Mouse (Mus musculus) forebrain, postnatal 0 days (tissue): ENCODE measurements around the gene Allc. TPM values are rescaled to one million over a fixed set of nuclear protein-coding genes. Genes with fewer than 3 reads are reported as not detected.

Experiments
- ATAC-seq: fragments of 200-750 bp; cut with Nextera tagmentation; 2 replicates; pipeline ENCODE4 v1.8.0; 2017; ENCODE audit warnings: mild to moderate bottlenecking, moderate library complexity
- DNase-seq: peaks from one replicate; pipeline ENCODE4 v3.0.0-alpha.2; 2015
- H3K27ac ChIP-seq: fragments of 300-500 bp; sonication (generic); 2 replicates; pipeline ENCODE4 v1.5.1; 2014; ENCODE audit warnings: low read depth, mild to moderate bottlenecking, antibody characterized with exemption, low read length, moderate library complexity, mixed read lengths
- H3K27me3 ChIP-seq: fragments of 300-500 bp; sonication (generic); 2 replicates; pipeline ENCODE4 v1.6.1; 2014; ENCODE audit warnings: mild to moderate bottlenecking, low read length, mixed read lengths; ENCODE audit not compliant: insufficient read depth
- H3K36me3 ChIP-seq: fragments of 300-500 bp; sonication (generic); 2 replicates; pipeline ENCODE4 v1.6.1; 2014; ENCODE audit warnings: mild to moderate bottlenecking, moderate library complexity; ENCODE audit not compliant: insufficient read depth
- H3K4me1 ChIP-seq: fragments of 300-500 bp; sonication (generic); 2 replicates; pipeline ENCODE4 v1.6.1; 2014; ENCODE audit warnings: antibody characterized with exemption; ENCODE audit not compliant: insufficient read depth
- H3K4me2 ChIP-seq: fragments of 300-500 bp; sonication (generic); 2 replicates; pipeline ENCODE4 v1.6.1; 2014; ENCODE audit warnings: low read depth, mild to moderate bottlenecking, moderate library complexity
- H3K4me3 ChIP-seq: fragments of 300-500 bp; sonication (generic); 2 replicates; pipeline ENCODE4 v1.5.1; 2014; ENCODE audit warnings: low read depth, low read length, mixed read lengths
- H3K9ac ChIP-seq: fragments of 300-500 bp; sonication (generic); 2 replicates; pipeline ENCODE4 v1.6.1; 2014; ENCODE audit warnings: mild to moderate bottlenecking
- H3K9me3 ChIP-seq: fragments of 300-500 bp; sonication (generic); 2 replicates; pipeline ENCODE4 v1.6.1; 2016; ENCODE audit warnings: low read length
- CTCF ChIP-seq: sonication (generic); IDR thresholded peaks from 2 replicates; pipeline ENCODE4 v1.5.1; 2016; ENCODE audit warnings: antibody characterized with exemption, control low read depth, low read depth
- WGBS: fragments of 180-500 bp; shearing (Covaris S2); extraction: QIAGEN DNeasy Blood & Tissue Kit; methylation state at CpG from one replicate; pipeline ENCODE4 v1.1.7; 2014; 5-methylcytosine and 5-hydroxymethylcytosine counted together
- polyA plus RNA-seq: library from polyadenylated mRNA; unstranded; fragments of >200 nt; fragmentation: Nextera tagmentation; extraction: Ambion mirVana; gene quantifications from 2 replicates; pipeline ENCODE4 v1.2.1, GENCODE M21; 2015
- total RNA-seq: library from RNA; depleted of rRNA; stranded (reverse); fragments of >200 nt; gene quantifications from 2 replicates; pipeline ENCODE4 v1.2.3, GENCODE M21; 2014

Gene Allc
- total and polyA plus RNA-seq, 2 experiments from 2014 or later, result 0.17 to 0.29 TPM

DNA sequence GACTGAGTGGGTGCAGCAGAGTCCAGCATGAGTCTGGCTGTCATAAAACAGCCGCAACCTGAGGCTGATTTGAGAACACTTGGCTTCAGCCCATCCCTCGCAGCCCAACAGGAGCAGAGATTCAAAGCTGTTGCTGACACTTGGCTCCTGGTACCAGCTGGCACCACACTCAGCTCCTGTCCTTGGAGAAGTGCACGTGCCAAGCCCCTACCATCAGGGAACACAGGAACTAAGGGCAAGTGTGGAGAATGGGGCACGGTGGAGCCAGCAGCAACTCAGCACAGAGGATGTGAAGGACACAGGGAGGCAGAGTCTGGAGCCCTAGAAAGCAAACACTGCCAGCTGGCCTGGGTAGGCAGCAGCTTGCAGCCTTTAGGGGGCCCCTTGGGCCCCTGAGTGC lies 19.9 kb upstream of the Allc start:
- ATAC-seq (peak; percentile 76), DNase-seq (peak; percentile 47)
- H3K9me3 ChIP-seq, result no peaks in the 10 kb centered on the region
- no peak overlapping the region for H3K4me2 ChIP-seq
- H3K4me1 ChIP-seq, result no peaks in the 10 kb centered on the region
- H3K9ac ChIP-seq, result no peak overlapping the region
- no peak overlapping the region for H3K4me3 ChIP-seq
- no peaks in the 10 kb centered on the region for H3K36me3 ChIP-seq
- 18% methylated on average over 4 of the region's 4 CpGs for WGBS
- no peak overlapping the region for H3K27ac ChIP-seq
- TF ChIP-seq CTCF, result no peak
- H3K27me3 ChIP-seq, result no peaks in the 10 kb centered on the region

DNA sequence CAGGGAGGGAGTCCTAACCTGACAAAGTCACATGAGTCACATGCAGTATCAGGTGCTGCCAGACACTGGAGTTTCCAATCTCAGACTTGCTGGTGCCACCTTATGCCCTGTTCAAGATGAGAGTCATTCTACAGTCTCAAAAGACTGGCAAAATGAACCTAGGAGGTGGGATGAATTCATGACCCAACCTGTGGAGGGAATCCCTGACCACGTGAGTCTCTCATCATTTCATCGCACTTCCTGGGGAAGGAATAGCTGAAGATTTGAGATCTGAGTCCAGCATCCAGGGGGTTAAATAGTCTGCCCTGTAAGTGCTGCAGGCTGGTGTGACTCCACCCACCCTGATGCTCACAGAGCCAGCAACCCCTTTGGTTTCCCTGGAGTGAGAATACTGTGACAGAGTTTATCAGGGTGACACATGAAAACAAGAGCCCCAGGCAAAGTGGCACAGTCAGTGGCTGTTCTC lies 16.2 kb upstream of the Allc start:
- no peaks in the 10 kb centered on the region for H3K4me1 ChIP-seq
- ATAC-seq (peak; percentile 46; the same call in 1 of the 2 replicates), DNase-seq (no peak)
- H3K36me3 ChIP-seq, result no peaks in the 10 kb centered on the region
- H3K27ac ChIP-seq, result no peak overlapping the region
- 61% methylated on average over 2 of the region's 2 CpGs for whole genome bisulfite sequencing
- H3K4me2 ChIP-seq, result no peak overlapping the region
- H3K9ac ChIP-seq, result no peak overlapping the region
- TF ChIP-seq CTCF, result no peak
- H3K27me3 ChIP-seq, result no peaks in the 10 kb centered on the region
- no peak overlapping the region for H3K4me3 ChIP-seq
- H3K9me3 ChIP-seq, result no peaks in the 10 kb centered on the region

DNA sequence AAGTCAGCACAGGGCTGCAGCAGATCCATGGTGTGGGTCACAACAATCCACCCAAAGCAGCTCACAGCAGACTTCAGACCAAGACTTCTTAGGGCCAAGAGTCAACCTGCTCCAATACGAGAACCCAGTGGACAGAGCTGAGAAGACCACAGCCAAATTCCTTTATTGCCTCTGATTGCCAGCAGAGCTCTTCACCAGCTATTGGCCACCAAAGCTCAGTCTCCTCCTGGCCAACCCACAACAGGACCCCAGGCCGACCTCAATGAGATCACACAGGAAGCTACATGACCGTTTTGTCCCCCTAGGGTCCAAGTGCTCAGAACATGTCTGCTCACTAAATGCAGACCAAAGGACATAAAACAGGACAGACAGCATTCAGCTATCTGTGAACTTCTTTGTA lies 15.8 kb upstream of the Allc start:
- Histone ChIP-seq H3K36me3 (no peaks in the 10 kb centered on the region), H3K9me3 (no peaks in the 10 kb centered on the region), H3K4me1 (no peaks in the 10 kb centered on the region), H3K4me3 (no peak overlapping the region), H3K4me2 (no peak overlapping the region), H3K27me3 (no peaks in the 10 kb centered on the region), H3K9ac (no peak overlapping the region), H3K27ac (no peak overlapping the region)
- WGBS, result 76% methylated on average over 3 of the region's 3 CpGs
- DNase-seq, result no peak
- no peak for TF ChIP-seq CTCF
- no peak for ATAC-seq

DNA sequence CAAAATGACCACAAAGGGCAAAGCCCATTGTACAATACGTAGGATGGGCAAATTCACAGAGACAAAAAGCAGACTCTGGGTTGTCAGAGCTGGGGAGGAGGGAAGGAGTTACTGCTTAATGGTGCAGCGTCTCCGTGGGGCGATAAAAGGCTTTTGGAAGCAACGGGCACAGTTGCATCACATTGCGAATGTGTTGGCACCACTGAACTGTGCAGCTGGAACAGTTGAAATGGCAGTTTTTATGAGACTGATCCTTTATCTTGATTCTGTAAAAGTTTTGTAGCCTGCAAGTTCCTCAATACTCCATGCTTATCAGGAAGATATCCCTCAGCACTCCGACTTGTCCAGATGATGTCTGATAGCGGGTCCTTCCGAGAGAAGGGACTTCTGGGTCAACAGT lies 15.4 kb upstream of the Allc start:
- TF ChIP-seq CTCF, result no peak
- Histone ChIP-seq H3K9me3 (no peaks in the 10 kb centered on the region), H3K4me1 (no peaks in the 10 kb centered on the region), H3K27me3 (no peaks in the 10 kb centered on the region), H3K36me3 (no peaks in the 10 kb centered on the region), H3K9ac (no peak overlapping the region), H3K4me3 (no peak overlapping the region), H3K27ac (no peak overlapping the region), H3K4me2 (no peak overlapping the region)
- 75% methylated on average over 9 of the region's 9 CpGs for WGBS
- ATAC-seq, result no peak
- no peak for DNase-seq

DNA sequence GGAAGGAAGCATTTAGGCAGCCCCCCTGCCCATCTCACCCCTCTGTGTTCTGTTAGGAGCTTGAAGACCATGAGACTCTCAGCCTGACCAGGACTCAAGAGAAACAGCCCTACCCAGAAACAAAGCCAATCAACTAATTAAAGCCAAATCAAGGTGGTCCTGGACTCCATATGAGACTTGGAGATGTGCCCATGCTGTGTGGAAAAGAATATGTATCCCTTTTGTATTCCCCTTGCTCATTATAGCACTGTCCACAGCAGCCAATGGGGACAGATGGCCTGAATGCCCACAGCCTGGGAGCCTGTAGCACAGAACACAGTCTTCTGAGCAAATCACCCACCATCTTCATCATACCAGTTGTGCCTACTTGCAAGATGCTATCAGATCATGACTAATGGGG lies 14.5 kb upstream of the Allc start:
- Histone ChIP-seq H3K9me3 (no peaks in the 10 kb centered on the region), H3K36me3 (no peaks in the 10 kb centered on the region), H3K4me1 (no peaks in the 10 kb centered on the region), H3K27ac (no peak overlapping the region), H3K4me2 (no peak overlapping the region), H3K9ac (no peak overlapping the region), H3K27me3 (no peaks in the 10 kb centered on the region), H3K4me3 (no peak overlapping the region)
- no peak for TF ChIP-seq CTCF
- no peak for ATAC-seq
- no peak for DNase-seq

DNA sequence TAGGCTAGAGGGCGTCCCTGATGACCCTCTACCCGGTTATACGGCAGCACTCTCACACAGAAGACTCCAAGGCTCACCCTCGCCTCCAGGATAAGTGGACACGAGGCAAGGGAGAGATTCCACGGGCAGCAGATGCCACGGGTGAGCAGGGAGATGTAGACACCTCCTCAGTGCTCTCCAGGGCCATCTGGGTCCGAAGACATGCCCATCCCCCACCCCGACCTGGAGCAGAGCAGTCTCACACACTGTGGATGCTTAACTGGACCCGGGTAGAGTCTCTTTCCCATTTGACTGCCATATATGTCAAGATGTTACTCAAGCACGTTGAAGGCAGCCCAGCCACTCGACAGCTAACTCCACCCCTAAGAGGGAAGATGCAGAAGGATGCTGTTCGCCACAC lies 8.1 kb upstream of the Allc start:
- Histone ChIP-seq H3K27me3 (no peaks in the 10 kb centered on the region), H3K4me3 (no peak overlapping the region), H3K9me3 (no peaks in the 10 kb centered on the region), H3K27ac (no peak overlapping the region), H3K4me2 (no peak overlapping the region), H3K36me3 (no peaks in the 10 kb centered on the region), H3K4me1 (peaks cover 17% of the 10 kb centered on the region), H3K9ac (no peak overlapping the region)
- TF ChIP-seq CTCF, result no peak
- ATAC-seq (no peak), DNase-seq (no peak)
- WGBS, result 58% methylated on average over 13 of the region's 13 CpGs

DNA sequence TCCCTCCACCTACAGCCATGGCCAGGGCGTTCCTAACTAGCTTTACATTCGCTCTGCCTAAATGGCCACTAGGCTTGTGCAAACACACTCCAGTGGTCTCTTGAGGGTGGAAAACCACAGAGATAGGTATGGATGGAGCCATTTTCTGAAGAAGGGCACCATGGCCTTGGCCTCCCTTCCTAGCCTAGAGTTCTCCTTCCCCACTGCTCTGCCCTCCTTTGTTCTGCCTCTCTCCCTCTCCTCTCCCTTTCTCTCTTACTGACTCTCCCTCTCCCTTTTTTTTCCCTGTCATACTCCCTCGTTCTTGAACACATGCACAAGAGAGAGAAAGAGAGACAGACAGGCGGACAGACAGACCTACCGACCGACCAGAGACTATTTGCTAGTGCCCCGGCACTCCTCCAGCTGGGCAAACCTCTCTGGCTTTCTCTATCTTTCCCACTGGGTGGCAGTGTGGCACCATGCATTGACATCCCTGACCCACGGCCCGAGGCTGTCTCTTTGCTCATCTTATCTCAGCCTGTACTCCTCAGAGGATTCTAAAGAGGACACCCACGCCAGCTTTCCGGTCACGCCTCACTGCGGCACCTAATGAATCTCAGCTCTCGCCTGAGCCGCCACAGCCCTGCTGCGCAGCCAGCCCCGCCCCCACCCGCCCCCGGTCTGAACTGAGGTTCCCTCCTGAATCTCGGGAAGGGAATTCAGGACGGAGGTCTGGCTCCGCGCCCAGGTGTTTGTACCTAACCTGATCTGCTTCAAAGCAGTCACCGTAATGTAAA lies 7.0 kb upstream of the Allc start:
- 9% methylated on average over 24 of the region's 24 CpGs for WGBS
- ATAC-seq, result peak; percentile 92
- peak; percentile 93 for DNase-seq
- Histone ChIP-seq H3K27me3 (no peaks in the 10 kb centered on the region), H3K4me3 (peak overlapping the region; percentile 41), H3K4me2 (peak overlapping the region; percentile 63), H3K4me1 (peaks cover 17% of the 10 kb centered on the region), H3K9ac (peak overlapping the region; percentile 62), H3K36me3 (no peaks in the 10 kb centered on the region), H3K9me3 (no peaks in the 10 kb centered on the region), H3K27ac (peak overlapping the region; percentile 71)
- TF ChIP-seq CTCF, result peak; percentile 95
